Comparison of ENCODE assay signal across 9 mouse cellular contexts in genomic region chr3:88640676-88641075, GRCm38 (mm10). TPM values are rescaled to one million over a fixed set of nuclear protein-coding genes. Genes with fewer than 3 reads are reported as not detected.
DNase-seq lines count a peak whose midpoint lies in the region; ATAC-seq lines count a peak whose summit lies in the region.
"Had no signal": no experiment of that assay in that cellular context is flagged by ENCODE, and none has a peak within 500 bp of the region (broad histone marks: within the 10 kb centered on the region; RNA-seq: fewer than 3 reads in every experiment).

No protein-coding gene starts in this region.

- no peak overlapping the region for H3K27ac ChIP-seq in lung, embryonic 16.5 days (ENCODE audit: low read length)

- no peaks in the 10 kb centered on the region for H3K4me1 ChIP-seq in lung, embryonic 16.5 days (replicated peaks; ENCODE audit: control insufficient read depth, insufficient read depth, low read length)

- no peak overlapping the region for H3K9ac ChIP-seq in lung, embryonic 16.5 days (ENCODE audit: low read length)

- H3K4me2 ChIP-seq in lung, embryonic 16.5 days (ENCODE audit: low read depth, low read length) = no peak overlapping the region

- ATAC-seq in common myeloid progenitor, adult 5-6 weeks (replicated peaks; ENCODE audit: low read depth, poor library complexity, severe bottlenecking) = peak; percentile 68; the same call in 1 of the 2 replicates
- ATAC-seq in lung, embryonic 16.5 days (ENCODE audit: low read depth) = peak; percentile 36; the same call in 1 of the 2 replicates

- peak; percentile 49 to 78 for DNase-seq in adrenal gland, adult (ENCODE audit: inconsistent age in 2 of 2, low spot score in 1 of 2)
- DNase-seq in adrenal gland, adult 8-10 months = no peak
- peak; percentile 70 for DNase-seq in right cerebral cortex, postnatal 14 days
- DNase-seq in right cerebral cortex, adult 18-20 months = no peak
- DNase-seq in heart, postnatal 36 days = peak; percentile 63 to 75
- DNase-seq in right cerebral cortex, postnatal 4 days = peak; percentile 64

- intact Hi-C loops in heart, postnatal 36 days (cut with DNase I) = loop anchor here (1.0 kb wide), 1 partner anchor 33 kb away; no protein-coding TSS in a partner anchor

- no peaks in the 10 kb centered on the region for H3K9me3 ChIP-seq in lung, embryonic 16.5 days (ENCODE audit: control insufficient read depth, low read length)

- H3K36me3 ChIP-seq in lung, embryonic 16.5 days (ENCODE audit: control insufficient read depth, insufficient read depth, low read length) = peaks cover 85% of the 10 kb centered on the region

- no peaks in the 10 kb centered on the region for H3K27me3 ChIP-seq in lung, embryonic 16.5 days (ENCODE audit: control insufficient read depth, insufficient read depth, low read depth, low read length)

- H3K4me3 ChIP-seq in lung, embryonic 16.5 days (ENCODE audit: low read length) = no peak overlapping the region

- WGBS in lung, embryonic 16.5 days = 63% methylated on average over 1 of the region's 1 CpGs

RNA-seq across cellular contexts. Expression of gene Rxfp4, which starts 12.3 kb away (rescaled TPM):
- total RNA-seq in adrenal gland, adult 8-10 months (2022) = not detected
- total RNA-seq in common myeloid progenitor, adult 5-6 weeks (2017) = not detected in 2 replicates
- total RNA-seq in heart, postnatal 36 days (2021) = under 1 TPM in 1 of 2 experiments, not detected in 1; 0.22 TPM
- polyA plus RNA-seq in lung, embryonic 16.5 days (2015; fragmentation: Nextera tagmentation; extraction: Ambion mirVana) = not detected in 2 replicates
- polyA plus RNA-seq: heart, embryonic 14.5 days had no signal

RNA-seq across cellular contexts. Expression of gene Arhgef2, which starts 34.9 kb away (rescaled TPM):
- total RNA-seq in adrenal gland, adult 8-10 months (2022) = 10 to 100 TPM; 22.0 to 48.2 (median 31.5) TPM
- total RNA-seq in common myeloid progenitor, adult 5-6 weeks (2017) = 92.2 and 93.1 TPM in 2 replicates
- total RNA-seq in heart, postnatal 36 days (2021) = 10 to 100 TPM; 42.2 to 51.1 TPM
- polyA plus RNA-seq in lung, embryonic 16.5 days (2015; fragmentation: Nextera tagmentation; extraction: Ambion mirVana) = 123 and 125 TPM in 2 replicates

RNA-seq across cellular contexts. Expression of gene Khdc4, which starts 44.9 kb away (rescaled TPM):
- 10 to 100 TPM; 48.9 to 84.1 (median 58.1) TPM for total RNA-seq in adrenal gland, adult 8-10 months (2022)
- 52.6 and 71.2 TPM in 2 replicates for total RNA-seq in common myeloid progenitor, adult 5-6 weeks (2017)
- 10 to 100 TPM; 27.4 to 30.8 TPM for total RNA-seq in heart, postnatal 36 days (2021)
- 82.1 and 86.2 TPM in 2 replicates for polyA plus RNA-seq in lung, embryonic 16.5 days (2015; fragmentation: Nextera tagmentation; extraction: Ambion mirVana)

Comparison
In these comparisons a context has a peak if more than half of its experiments do, and no peak if none do; other contexts are left out.
1. DNase-seq: peak in adrenal gland, adult (2 of 2), right cerebral cortex, postnatal 14 days (single experiment), heart, postnatal 36 days (2 of 2) and right cerebral cortex, postnatal 4 days (single experiment); none in adrenal gland, adult 8-10 months (single experiment) and right cerebral cortex, adult 18-20 months (single experiment).